8 mouse cellular contexts compared by ENCODE assay signal in the genomic region with DNA sequence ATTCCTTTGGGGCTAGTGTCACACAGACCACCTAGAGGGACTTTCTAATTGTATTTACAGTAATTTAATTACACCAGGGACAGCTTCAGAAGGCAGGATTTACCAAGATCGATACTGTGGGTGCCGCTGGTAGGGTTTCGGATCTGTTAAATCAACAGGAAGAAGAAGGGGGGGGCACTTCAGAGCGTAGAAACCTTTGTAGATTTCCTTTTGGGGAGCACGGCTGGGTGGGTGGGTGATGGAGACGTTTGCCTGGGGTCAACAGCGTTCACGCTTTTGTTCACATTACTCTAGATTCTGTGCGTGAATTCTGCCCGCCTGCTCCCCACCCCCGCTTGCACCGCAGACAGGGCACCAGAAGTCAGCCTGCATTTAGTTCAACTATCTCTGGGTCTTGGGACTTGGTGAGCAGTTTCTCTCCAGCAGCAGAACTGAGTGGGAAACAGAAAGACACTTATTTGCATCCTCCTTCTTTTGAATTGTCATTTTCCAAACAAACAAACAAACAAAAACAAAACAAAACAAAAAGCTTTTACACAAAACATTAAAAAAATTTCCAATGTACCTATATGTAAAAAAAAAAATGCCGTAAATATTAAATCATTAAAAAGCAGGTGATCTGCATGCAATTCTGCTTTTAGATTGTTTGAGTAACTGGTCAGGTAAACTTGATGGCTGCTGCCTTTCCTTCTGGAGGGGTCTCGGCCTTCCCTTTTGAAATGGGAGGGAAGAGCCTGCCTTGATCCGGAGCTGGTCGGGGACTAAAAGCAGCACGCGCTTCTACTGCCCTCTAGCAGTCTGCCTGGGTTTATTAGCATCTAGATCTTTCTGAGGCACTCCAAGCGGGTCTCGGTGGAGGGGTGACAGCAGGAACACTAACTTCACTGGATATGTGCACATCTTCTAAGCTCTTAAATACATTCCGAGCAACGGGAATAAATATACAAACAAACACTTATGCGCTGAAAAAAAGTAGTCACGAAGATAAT. TPM values are rescaled to one million over a fixed set of nuclear protein-coding genes. Genes with fewer than 3 reads are reported as not detected.
DNase-seq lines count a peak whose midpoint lies in the region; ATAC-seq and TF ChIP-seq lines count a peak whose summit lies in the region.

No protein-coding gene starts in this region.

- 8% methylated on average over 24 of the region's 24 CpGs for WGBS in liver, adult 2 months
- 7% methylated on average over 24 of the region's 24 CpGs for WGBS in midbrain, postnatal 0 days

- H3K4me3 ChIP-seq in liver, adult 2 months (ENCODE audit: insufficient read depth, low read depth, low read length) = peak overlapping the region; percentile 52
- H3K4me3 ChIP-seq in midbrain, postnatal 0 days (ENCODE audit: low read depth, low read length) = no peak overlapping the region

- no peaks in the 10 kb centered on the region for H3K79me2 ChIP-seq in liver, adult 2 months (ENCODE audit: control insufficient read depth, insufficient read depth, low read length)

- H3K4me1 ChIP-seq in liver, adult 2 months (ENCODE audit: control insufficient read depth, insufficient read depth, low read length) = no peaks in the 10 kb centered on the region
- H3K4me1 ChIP-seq in midbrain, postnatal 0 days (ENCODE audit: insufficient read depth, low read length) = no peaks in the 10 kb centered on the region

- no peaks in the 10 kb centered on the region for H3K9me3 ChIP-seq in midbrain, postnatal 0 days (ENCODE audit: low read length)

- H3K27ac ChIP-seq in liver, adult 2 months (replicated peaks; ENCODE audit: insufficient read depth, low read depth, low read length) = no peak overlapping the region
- H3K27ac ChIP-seq in midbrain, postnatal 0 days (ENCODE audit: low read depth, low read length) = no peak overlapping the region

- no peak for TF ChIP-seq POLR2A in liver, adult 2 months (IDR thresholded peaks at IDR 0.05; ENCODE audit: extremely low read depth, insufficient read depth, low read length)

- no peak for ATAC-seq in midbrain, postnatal 0 days (ENCODE audit: low FRiP score)

- peak overlapping the region; percentile 2; the same call in 1 of the 2 replicates for H3K9ac ChIP-seq in liver, adult 2 months (ENCODE audit: low read depth, low read length)
- no peak overlapping the region for H3K9ac ChIP-seq in midbrain, postnatal 0 days (replicated peaks; ENCODE audit: low read length, poor library complexity, severe bottlenecking)

- peak; percentile 43 for DNase-seq in CD4-positive helper T cell, adult 2 months (ENCODE audit: low read depth, low spot score)
- peak; percentile 50 for DNase-seq in adipocyte (ENCODE audit: low spot score)
- peak; percentile 85 for DNase-seq in embryo, embryonic 11 days
- DNase-seq in heart, adult 8-10 months (ENCODE audit: low spot score) = peak; percentile 55
- DNase-seq in kidney, adult 8-10 months = peak; percentile 11 to 44
- peak; percentile 63 for DNase-seq in liver, adult 2 months (ENCODE audit: extremely low read depth, low read depth, low spot score)
- DNase-seq in midbrain, postnatal 0 days (ENCODE audit: low spot score) = peak; percentile 87
- peak; percentile 50 for DNase-seq in thymus, postnatal 0 days (ENCODE audit: low spot score)

- no peaks in the 10 kb centered on the region for H3K27me3 ChIP-seq in liver, adult 2 months (ENCODE audit: control insufficient read depth, insufficient read depth, low read length)
- H3K27me3 ChIP-seq in midbrain, postnatal 0 days (ENCODE audit: insufficient read depth, low read length) = no peaks in the 10 kb centered on the region

- TF ChIP-seq CTCF in liver, adult 2 months (IDR thresholded peaks at IDR 0.05; ENCODE audit: low read depth, low read length) = peak; percentile 84
- TF ChIP-seq CTCF in midbrain, postnatal 0 days (IDR thresholded peaks at IDR 0.05) = peak; percentile 85

- no peaks in the 10 kb centered on the region for H3K36me3 ChIP-seq in liver, adult 2 months (ENCODE audit: control insufficient read depth, insufficient read depth, low read length)
- no peaks in the 10 kb centered on the region for H3K36me3 ChIP-seq in midbrain, postnatal 0 days (ENCODE audit: insufficient read depth, low read length)

- H3K4me2 ChIP-seq in midbrain, postnatal 0 days (ENCODE audit: low read depth, low read length, poor library complexity, severe bottlenecking) = peak overlapping the region; percentile 31

RNA-seq across cellular contexts. Expression of gene Fhl4, which starts 57.3 kb away (rescaled TPM):
- under 1 TPM; 0.17 to 0.46 (median 0.36) TPM for total RNA-seq in heart, adult 8-10 months (2022)
- total RNA-seq in liver, adult 2 months (2014; rRNA removed) = 0.13 and 0.18 TPM in 2 replicates
- 0.02 TPM in 1 of 2 replicates, not detected in the other for polyA plus RNA-seq in liver, adult 2 months (2012; rRNA removed)
- total RNA-seq in midbrain, postnatal 0 days (2014; rRNA removed) = 1.7 and 2.0 TPM in 2 replicates
- 2.1 TPM in 2 replicates for polyA plus RNA-seq in midbrain, postnatal 0 days (2015; fragmentation: Nextera tagmentation; extraction: Ambion mirVana)
- 1.8 and 1.9 TPM in 2 replicates for polyA plus RNA-seq in thymus, postnatal 0 days (2015; fragmentation: Nextera tagmentation; extraction: Ambion mirVana)

RNA-seq across cellular contexts. Expression of gene Tmem263, which starts 57.4 kb away (rescaled TPM):
- total RNA-seq in heart, adult 8-10 months (2022) = 10 to 100 TPM; 14.3 to 14.7 (median 14.6) TPM
- total RNA-seq in liver, adult 2 months (2014; rRNA removed) = 5.5 and 5.7 TPM in 2 replicates
- polyA plus RNA-seq in liver, adult 2 months (2012; rRNA removed) = 2.3 and 3.3 TPM in 2 replicates
- 29.6 and 33.5 TPM in 2 replicates for total RNA-seq in midbrain, postnatal 0 days (2014; rRNA removed)
- polyA plus RNA-seq in midbrain, postnatal 0 days (2015; fragmentation: Nextera tagmentation; extraction: Ambion mirVana) = 44.2 and 46.5 TPM in 2 replicates
- polyA plus RNA-seq in thymus, postnatal 0 days (2015; fragmentation: Nextera tagmentation; extraction: Ambion mirVana) = 42.9 and 45.6 TPM in 2 replicates

Comparison
In these comparisons a context has a peak if more than half of its experiments do, and no peak if none do; other contexts are left out.
1. DNase-seq: peak in every context shown above with its lines; median percentile 87 in midbrain, postnatal 0 days; 85 in embryo, embryonic 11 days; 63 in liver, adult 2 months; 55 in heart, adult 8-10 months; 50 in adipocyte; 50 in thymus, postnatal 0 days; 43 in CD4-positive helper T cell, adult 2 months; 28 in kidney, adult 8-10 months.